Mouse (Mus musculus): ENCODE measurements at regions not wholly inside any gene's neighbourhood (a gene's known extent, or its start where the extent isn't known, plus 50 kb on each side); places are given as distances from the start of the nearest gene placed in this dataset.

GRCm38 (mm10) chr11:79757513-79758071 lies 166.6 kb downstream of the Rab11fip4 start:
- TF ChIP-seq POLR2A (IDR thresholded peaks at IDR 0.05; ENCODE audit: borderline replicate concordance, extremely low read depth, low read depth, low read length), result no peak
- no peak for TF ChIP-seq CTCF (IDR thresholded peaks at IDR 0.05; ENCODE audit: insufficient read depth, low read length)
